Mouse (Mus musculus) ES-E14 (cell line): ENCODE results near the gene Sel1l3. TPM values are rescaled to one million over a fixed set of nuclear protein-coding genes. Genes with fewer than 3 reads are reported as not detected.

Source experiments
- DNase-seq: peaks from one replicate; pipeline ENCODE4 v3.0.0-alpha.2; 2013; ENCODE audit warnings: low read depth, low spot score
- H3K27ac ChIP-seq: 2 replicates; pipeline ENCODE4 v1.5.1; 2012; ENCODE audit warnings: low read depth, mild to moderate bottlenecking, low read length, moderate library complexity, mixed read lengths; ENCODE audit not compliant: poor library complexity, insufficient read depth, severe bottlenecking
- H3K36me3 ChIP-seq: 2 replicates; pipeline ENCODE4 v1.6.1; 2012; ENCODE audit warnings: mild to moderate bottlenecking, low read length, moderate library complexity, mixed read lengths; ENCODE audit not compliant: control insufficient read depth, poor library complexity, insufficient read depth, severe bottlenecking
- H3K4me1 ChIP-seq, 2 experiments: fragments of 150-350 bp in 1 of 2; sonication (generic) in 1 of 2; 2 replicates each; pipeline ENCODE4 v1.6.1; 2012; ENCODE audit warnings: low read length in 2 of 2, mild to moderate bottlenecking in 1 of 2, mixed read lengths in 1 of 2; ENCODE audit not compliant: control insufficient read depth in 2 of 2, insufficient read depth in 2 of 2, poor library complexity in 1 of 2
- H3K4me3 ChIP-seq, 2 experiments: fragments of 150-350 bp in 1 of 2; sonication (generic) in 1 of 2; 2 replicates each; pipeline ENCODE4 v1.5.1; 2012; ENCODE audit warnings: low read length in 2 of 2, low read depth in 1 of 2, mild to moderate bottlenecking in 1 of 2, mixed read lengths in 1 of 2; ENCODE audit not compliant: insufficient read depth in 1 of 2, poor library complexity in 1 of 2, severe bottlenecking in 1 of 2
- H3K9ac ChIP-seq: 2 replicates; pipeline ENCODE4 v1.6.1; 2012; ENCODE audit warnings: low read depth, mild to moderate bottlenecking, low read length, mixed read lengths; ENCODE audit not compliant: poor library complexity, insufficient read depth, severe bottlenecking
- H3K9me3 ChIP-seq: fragments of 150-350 bp; sonication (generic); 2 replicates; pipeline ENCODE4 v1.6.1; 2012; ENCODE audit warnings: low read depth, mild to moderate bottlenecking, low read length; ENCODE audit not compliant: control insufficient read depth, insufficient read depth
- CHD2 ChIP-seq: IDR thresholded peaks from 2 replicates; pipeline ENCODE4 v1.6.1; 2014; ENCODE audit warnings: mild to moderate bottlenecking, low read depth, low read length, inconsistent platforms
- HCFC1 ChIP-seq: IDR thresholded peaks from 2 replicates; pipeline ENCODE4 v1.6.1; 2012; ENCODE audit warnings: low read length, inconsistent platforms, borderline replicate concordance; ENCODE audit not compliant: insufficient read depth
- MAFK ChIP-seq: IDR thresholded peaks from 2 replicates; pipeline ENCODE4 v1.6.1; 2014; ENCODE audit warnings: mild to moderate bottlenecking, low read depth, low read length, inconsistent platforms; ENCODE audit not compliant: insufficient read depth
- ZC3H11A ChIP-seq: IDR thresholded peaks from 2 replicates; pipeline ENCODE4 v1.6.1; 2012; ENCODE audit warnings: low read depth, mild to moderate bottlenecking, inconsistent platforms, low read length, borderline replicate concordance
- ZNF384 ChIP-seq: IDR thresholded peaks from 2 replicates; pipeline ENCODE4 v1.6.1; 2012; ENCODE audit warnings: low read depth, low read length, inconsistent platforms
- in situ Hi-C, 2 experiments: fragments of 600-800 bp; cut with MboI; formaldehyde crosslinking; loops; one replicate each; pipeline ENCODE4 v1.15.1; 2025; ENCODE audit warnings: low sequenced_read_pairs in 2 of 2, inconsistent platforms in 1 of 2; ENCODE audit not compliant: unreplicated experiment in 2 of 2
- total RNA-seq: library from RNA; depleted of rRNA; stranded (reverse); fragments of 300-350 nt; gene quantifications from 2 replicates; pipeline ENCODE4 v1.2.3, GENCODE M21; 2012

Gene Sel1l3
- total RNA-seq, 1 experiment, result 1.3 TPM

DNA sequence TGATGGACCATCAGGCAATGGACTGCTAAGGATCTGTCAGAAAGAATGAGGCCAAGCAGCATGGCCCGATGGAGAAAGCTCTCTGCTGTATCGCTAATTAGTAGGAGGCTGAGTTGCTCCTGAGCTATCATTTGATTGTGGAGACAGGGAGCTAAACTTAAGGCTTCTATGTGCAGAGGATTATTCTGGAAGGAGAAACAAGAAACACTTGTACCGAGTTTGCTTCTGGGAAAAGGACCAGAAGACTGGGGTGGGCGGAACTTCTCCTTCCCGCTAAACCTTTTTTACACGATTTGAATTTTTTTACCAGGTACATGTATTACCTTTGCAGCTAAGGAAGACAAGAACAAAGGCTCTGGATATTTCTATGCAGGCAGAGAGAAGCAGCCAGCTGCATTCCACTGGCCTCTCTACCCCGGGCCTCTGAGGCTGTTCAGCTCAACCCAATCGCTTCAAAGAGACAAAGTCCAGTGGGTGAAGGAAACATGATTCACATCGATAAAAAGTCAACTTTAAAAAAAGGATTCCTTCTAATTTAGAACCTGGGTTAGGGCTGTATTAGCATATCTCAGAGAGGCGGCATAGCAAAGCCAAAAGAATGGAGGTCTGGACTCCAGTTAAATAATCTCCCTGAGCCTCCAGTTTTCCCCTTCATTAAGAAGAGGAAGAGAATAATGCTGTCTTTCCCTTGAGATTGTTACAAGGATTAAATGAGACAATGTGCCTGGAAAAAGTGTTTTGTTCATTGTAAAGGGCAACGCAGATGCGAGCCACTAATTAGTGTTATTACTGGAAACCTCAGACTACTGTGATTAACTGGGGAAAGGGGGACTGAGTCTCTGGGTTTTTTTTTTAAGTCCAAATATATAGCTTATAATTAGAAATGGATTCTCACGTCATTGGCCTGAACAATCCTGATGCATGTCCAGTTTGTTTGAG lies 20.4 kb downstream of the Sel1l3 start:
- Histone ChIP-seq H3K4me1 (no peaks in the 10 kb centered on the region), H3K4me3 (no peak overlapping the region), H3K9ac (no peak overlapping the region), H3K36me3 (no peaks in the 10 kb centered on the region), H3K9me3 (no peaks in the 10 kb centered on the region), H3K27ac (no peak overlapping the region)
- DNase-seq, result no peak
- no peak for TF ChIP-seq ZC3H11A
- TF ChIP-seq MAFK, result no peak
- TF ChIP-seq HCFC1, result no peak
- TF ChIP-seq CHD2, result no peak
- TF ChIP-seq ZNF384, result no peak
- in situ Hi-C loops, result no loop called here

DNA sequence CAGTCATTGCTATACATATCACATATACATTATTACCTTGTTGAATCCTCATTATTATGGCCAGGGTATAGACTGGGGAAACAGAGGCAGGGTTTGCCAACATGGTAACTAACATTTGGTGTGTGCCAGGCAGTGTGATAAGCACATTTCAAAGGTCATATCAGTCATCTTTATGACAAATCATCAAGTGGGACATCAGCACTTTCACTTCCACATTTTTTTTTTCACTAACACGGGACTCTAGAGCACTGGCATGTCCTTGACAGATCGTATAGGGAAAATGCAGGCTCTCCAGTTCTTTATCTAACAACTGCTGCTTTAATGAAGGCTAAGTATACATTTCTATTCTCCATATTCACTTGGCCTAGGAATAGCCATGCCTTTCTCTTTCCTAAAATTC lies 25.1 kb downstream of the Sel1l3 start:
- no peaks in the 10 kb centered on the region for H3K36me3 ChIP-seq
- H3K4me3 ChIP-seq, result no peak overlapping the region
- in situ Hi-C loops, result no loop called here
- H3K9ac ChIP-seq, result no peak overlapping the region
- no peak for TF ChIP-seq CHD2
- TF ChIP-seq ZC3H11A, result no peak
- TF ChIP-seq ZNF384, result no peak
- TF ChIP-seq MAFK, result no peak
- no peak for TF ChIP-seq HCFC1
- DNase-seq, result no peak
- no peak overlapping the region for H3K27ac ChIP-seq
- H3K4me1 ChIP-seq, result no peaks in the 10 kb centered on the region
- H3K9me3 ChIP-seq, result no peaks in the 10 kb centered on the region

DNA sequence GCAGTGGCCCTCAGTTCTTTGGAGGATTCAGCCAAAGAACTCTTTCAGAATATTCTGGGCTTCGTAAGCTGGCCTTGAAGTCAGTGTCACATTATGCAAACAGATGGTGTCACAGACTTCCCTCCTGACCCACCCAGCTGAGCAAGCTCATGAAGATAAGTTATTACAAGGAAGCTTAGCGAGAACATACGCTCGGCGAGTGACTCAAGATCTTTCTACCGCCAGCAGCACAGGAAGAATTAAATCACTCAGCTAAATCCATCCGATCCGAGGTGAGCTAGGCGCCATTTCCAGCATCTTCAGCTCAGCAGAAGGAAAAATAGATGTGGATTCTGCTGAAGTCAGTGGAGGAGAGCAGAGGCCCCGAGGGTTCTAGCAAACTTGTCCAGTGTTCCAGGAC lies 26.5 kb downstream of the Sel1l3 start:
- no peak for DNase-seq
- Histone ChIP-seq H3K4me1 (no peaks in the 10 kb centered on the region), H3K36me3 (no peaks in the 10 kb centered on the region), H3K9me3 (no peaks in the 10 kb centered on the region), H3K4me3 (no peak overlapping the region), H3K27ac (no peak overlapping the region), H3K9ac (no peak overlapping the region)
- no peak for TF ChIP-seq CHD2
- TF ChIP-seq MAFK, result no peak
- no peak for TF ChIP-seq ZC3H11A
- TF ChIP-seq ZNF384, result no peak
- no peak for TF ChIP-seq HCFC1
- in situ Hi-C loops, result no loop called here

DNA sequence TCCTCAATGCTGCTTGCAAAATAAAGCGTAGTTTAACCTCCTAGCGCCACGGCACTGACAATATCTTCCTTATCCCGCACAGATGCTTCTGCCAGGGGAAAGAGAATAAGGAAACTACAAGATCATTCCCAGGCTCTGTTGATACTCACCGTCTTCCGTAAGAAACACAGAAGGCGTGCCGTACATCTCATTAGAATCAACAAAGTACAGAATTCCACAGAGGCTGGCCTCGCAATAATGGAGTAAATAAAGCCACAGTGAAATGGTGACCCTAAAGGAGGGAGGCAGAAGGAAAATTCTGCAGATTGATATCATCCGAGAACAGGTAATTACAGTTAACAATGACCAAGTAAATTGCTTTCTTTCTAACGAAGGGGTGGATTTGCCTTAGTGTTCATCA lies 27.9 kb downstream of the Sel1l3 start:
- Histone ChIP-seq H3K4me1 (no peaks in the 10 kb centered on the region), H3K4me3 (no peak overlapping the region), H3K9me3 (no peaks in the 10 kb centered on the region), H3K36me3 (no peaks in the 10 kb centered on the region), H3K9ac (no peak overlapping the region), H3K27ac (no peak overlapping the region)
- no peak for DNase-seq
- TF ChIP-seq ZNF384 (no peak), MAFK (no peak), CHD2 (no peak), ZC3H11A (no peak), HCFC1 (no peak)
- in situ Hi-C loops, result no loop called here

DNA sequence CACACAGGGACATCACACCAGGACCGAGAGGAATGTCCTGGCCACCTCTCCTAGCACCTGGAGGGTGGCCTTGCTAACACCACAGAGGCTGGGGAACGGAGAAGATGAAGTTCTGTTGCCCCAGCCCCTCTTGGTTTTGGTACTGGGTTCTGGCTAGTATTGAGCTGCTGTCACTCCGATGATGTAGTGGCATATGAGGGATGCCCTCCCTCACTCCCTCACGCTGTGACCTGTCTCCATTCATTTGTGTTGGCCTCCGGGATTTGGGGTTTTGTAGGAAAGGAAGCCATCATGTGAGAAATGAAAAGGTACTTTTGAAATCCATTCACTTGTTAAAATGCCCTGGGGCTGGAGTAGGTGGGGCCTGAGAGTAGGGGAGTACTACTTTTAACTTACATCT lies 33.8 kb downstream of the Sel1l3 start:
- DNase-seq, result no peak
- no peak overlapping the region for H3K4me3 ChIP-seq
- no peaks in the 10 kb centered on the region for H3K36me3 ChIP-seq
- peaks cover 0 to 5% of the 10 kb centered on the region in 2 experiments; a peak in 1 of 4 replicates for H3K4me1 ChIP-seq
- TF ChIP-seq MAFK (no peak), ZC3H11A (no peak), CHD2 (no peak), ZNF384 (no peak), HCFC1 (no peak)
- in situ Hi-C loops, result no loop called here
- H3K9ac ChIP-seq, result no peak overlapping the region
- H3K9me3 ChIP-seq, result no peaks in the 10 kb centered on the region
- H3K27ac ChIP-seq, result no peak overlapping the region
